Mouse (Mus musculus) A20 (cell line): ENCODE measurements around the gene Fnbp1.

Experiments used
- DNase-seq: peaks from one replicate; pipeline ENCODE4 v3.0.0-alpha.2; 2011; ENCODE audit warnings: low read depth, low spot score

The Fnbp1 gene

DNA sequence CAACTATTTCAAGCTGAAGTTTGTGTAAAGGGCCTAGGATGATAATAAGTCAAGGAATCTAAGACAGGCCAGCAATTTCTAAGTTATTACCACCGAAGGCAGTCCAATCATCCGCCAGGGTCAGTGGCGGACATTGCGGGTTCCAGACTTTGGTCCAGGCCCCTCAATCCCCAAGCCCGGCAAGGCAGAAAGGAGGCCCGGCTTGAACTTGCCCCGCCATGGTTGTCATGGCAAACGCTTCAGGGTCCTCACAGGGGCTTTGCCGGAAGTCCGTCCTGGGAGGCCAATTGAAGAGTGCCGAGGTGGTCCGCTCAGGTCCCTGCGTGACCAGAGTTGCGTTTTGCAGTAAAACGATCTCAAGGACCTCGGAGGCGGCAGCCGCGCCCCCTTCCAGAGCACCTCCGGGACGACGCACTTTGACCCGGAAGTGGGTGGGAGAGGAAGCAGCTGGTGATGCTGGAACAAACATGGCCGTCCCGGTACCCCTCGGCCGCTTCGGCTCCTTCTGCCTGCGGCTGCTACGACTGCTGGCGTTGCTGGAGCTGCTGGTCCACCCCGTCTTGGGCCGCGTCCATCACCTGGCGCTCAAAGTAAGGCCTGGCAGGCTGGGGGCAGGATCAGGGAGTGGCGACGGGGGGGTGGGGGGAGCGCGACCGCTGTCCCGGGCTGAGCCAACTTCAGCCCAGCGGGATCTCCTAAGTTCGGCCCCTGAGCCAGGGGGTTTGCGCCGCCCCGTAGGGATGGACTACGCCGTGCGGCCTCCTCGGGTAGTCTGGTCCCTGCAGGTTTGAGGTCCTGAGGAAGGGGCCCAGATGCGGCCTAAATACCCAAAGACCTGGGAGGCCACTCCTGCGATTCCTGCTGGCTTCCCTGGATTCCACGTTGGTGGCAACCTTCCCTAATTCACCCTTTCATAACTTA lies 10.3 kb upstream of the Fnbp1 start, which contains the start of gene Gpr107:
Gene Gpr107 (plus strand): TSS at position 425 of the 921 bp plus-strand sequence.
- peak; percentile 87 for DNase-seq

DNA sequence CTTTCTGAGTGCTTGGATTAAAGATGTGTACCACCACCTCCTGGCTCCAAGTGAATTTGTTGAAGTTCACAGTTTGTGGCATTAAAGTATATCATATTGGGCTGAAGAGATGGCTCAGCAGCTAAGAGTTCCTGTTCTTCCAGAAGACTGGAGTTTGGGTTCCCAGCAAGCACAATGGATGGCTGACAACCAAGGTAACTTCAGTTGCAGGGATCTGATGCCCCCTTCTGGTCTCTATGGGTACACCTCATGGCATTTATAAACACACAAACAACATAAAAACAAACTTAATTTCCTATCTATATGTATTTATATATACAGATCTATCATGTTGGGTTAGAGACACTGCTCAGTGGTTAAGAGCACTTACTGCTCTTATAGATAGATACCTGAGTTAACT lies 9.0 kb upstream of the Fnbp1 start:
- peak; percentile 65 for DNase-seq

DNA sequence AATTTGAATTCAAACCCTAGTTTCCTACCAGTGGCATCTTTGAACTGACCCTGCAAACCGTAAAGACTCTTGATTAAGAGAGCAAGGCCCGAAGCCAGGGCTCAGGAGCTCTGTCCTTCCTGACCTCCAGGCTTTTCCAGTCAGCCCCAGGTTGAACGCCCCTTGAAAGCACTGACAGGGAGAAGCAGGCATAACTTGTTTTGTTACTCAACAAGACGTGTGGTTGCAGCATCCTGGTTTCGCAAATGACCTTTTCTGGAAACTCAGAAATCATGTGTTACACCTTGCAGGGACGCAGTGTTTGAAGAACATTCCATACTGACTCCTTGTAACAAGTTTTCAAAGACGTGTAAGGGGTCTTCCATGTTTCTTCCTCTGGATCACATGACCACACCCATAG lies 5.2 kb upstream of the Fnbp1 start:
- no peak for DNase-seq

DNA sequence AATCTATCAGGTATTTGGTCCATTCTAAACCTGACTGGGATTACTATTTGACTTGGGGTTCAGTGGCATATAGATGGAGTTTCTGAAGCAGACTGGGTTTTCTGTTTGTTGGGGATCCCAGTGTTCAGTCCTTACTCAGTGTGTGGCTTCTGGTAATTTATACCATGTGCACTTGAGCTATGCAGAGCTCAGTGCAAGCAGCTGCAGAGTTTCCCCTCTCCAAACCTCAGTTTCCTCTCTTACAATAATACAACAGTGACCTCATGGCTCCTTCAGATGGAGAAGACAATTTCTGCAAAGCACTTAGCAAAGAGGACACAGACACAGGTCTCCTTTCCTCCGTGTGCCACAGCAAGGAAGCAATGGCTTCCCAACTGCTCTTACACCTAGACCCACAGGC lies 3.1 kb upstream of the Fnbp1 start:
- no peak for DNase-seq

DNA sequence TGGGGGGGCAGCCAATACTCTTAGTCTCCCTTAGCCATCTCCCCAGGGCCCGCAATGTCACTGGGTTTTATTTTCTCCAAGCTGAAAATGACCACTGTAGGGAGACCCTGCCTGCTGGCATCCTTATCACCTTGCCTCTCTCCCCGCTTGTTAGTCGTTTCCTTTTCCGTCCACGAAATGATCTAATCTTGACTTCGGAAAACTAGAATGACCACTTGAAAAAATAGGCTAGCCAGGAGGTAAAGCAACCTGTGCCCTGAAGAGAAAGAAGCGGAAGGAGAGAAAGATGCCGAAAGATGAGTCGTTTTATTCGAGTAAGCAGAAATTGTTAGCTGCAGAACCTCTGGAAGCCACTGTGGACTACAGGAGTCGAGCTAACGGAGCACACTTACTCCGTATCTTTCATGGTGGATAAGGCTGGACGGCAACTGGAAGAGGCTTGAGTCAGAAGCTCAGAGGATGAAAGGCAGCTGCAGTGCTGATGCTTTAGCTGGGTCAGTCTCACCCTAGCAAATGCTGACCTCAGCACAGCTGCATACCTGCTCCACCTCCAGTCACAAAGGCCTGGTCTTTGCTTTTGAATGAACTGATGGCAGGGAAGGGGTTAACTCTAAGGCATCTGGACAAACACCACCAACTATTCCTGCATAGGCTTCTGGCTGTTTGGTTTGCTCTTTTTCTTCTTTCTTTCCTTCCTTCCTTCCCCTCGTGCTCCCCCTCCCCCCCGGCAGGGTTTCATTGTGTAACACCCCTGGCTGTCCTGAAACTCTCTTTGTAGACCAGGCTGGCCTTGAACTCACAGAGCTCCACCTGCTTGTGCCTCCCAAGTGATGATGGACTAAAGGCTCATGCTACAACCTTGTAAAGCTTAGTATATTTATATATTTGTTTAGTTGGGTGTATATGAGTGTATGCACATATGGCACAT lies 2.2 kb upstream of the Fnbp1 start:
- DNase-seq, result no peak

DNA sequence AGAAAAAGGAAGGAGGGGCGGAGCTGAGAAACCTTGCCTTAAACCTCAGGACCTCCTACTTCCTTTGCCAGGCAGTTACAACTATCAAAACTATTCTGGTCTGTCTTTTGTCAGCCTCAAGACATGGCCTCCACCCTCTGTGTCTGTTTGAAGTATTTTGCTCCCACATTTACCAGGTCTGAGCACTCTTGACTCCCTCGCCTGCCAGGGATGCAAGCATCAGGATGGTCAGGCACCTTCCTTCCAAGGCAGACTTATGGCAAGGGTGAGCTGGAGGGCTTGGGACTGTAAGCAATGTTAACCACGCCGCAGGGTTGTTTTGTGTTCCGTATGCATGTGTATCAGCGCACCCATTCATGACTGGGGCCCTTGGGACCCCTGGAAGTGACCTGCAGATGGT lies 1.5 kb upstream of the Fnbp1 start:
- DNase-seq, result peak; percentile 49

DNA sequence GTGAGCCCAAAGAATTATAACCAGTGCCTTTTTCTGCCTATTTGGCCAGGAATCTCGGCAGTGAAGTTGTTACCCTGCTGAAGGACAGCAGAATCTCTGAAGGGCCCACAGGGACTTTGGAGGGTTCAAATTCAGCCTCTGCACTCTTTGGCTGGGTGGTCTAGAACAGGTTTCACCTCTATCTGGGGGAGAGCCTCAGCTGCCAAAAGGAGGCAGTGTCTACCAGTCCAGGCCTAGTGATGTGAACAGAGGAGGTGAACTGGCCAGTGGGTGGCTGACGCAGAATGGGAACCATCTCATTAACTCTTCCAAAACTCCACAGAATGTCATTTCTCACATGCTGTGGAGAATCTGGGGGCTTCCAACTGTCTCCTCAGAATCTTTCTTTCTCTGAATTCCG lies 697 bp upstream of the Fnbp1 start:
- peak; percentile 67 for DNase-seq

DNA sequence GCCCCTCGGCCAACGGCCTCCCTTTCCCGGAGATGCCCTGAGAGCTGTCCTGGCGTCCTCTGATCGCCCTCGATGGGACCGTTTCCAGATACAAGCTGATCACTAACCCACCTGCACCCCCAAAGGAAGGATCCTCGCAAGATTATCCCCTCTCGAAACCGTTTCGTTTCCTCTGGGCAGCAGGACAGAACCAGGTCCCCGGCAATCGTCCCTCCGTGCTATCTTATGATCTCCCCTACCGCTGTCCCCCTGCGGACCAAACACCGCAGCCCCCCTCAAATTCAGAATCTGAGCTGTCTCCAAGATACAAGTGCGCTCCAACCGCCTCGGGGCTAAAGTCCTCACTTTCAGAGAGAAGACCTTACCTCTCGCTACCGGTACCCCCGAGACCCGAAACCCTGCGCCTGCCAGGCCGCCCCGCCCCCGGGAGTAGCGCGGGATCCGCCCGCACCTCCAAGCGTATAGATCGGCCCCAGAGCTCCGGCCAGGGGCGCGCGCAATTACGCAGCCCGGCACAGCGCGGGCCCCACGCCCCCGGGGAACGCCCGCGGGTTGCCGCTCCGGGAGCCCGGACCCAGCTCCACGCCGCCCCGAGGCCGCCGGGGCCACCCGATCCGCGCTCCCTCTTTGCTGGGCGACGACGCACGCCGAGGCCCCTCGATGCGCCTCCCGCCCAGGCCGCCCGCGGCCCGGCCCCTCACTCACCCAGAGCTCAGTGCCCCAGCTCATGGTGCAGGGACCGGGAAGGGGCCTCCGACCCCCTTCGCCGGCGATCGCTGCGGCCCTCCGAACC lies 538 bp downstream of the Fnbp1 start:
- peak; percentile 56 for DNase-seq

DNA sequence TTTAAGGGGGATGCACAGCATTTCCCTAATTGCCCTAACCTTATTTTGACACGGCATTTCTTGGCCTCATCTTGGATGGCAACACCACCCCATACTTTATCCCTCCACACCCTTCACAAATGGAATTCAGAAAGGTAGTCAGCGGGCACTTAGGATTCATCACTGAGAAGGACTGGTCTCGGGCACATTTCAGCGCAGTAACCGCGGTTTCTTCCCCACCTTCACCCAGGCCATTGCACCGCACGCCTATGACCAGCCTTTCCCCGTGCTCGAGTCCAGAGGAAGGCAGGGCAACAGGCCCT lies 1.1 kb downstream of the Fnbp1 start:
- no peak for DNase-seq

DNA sequence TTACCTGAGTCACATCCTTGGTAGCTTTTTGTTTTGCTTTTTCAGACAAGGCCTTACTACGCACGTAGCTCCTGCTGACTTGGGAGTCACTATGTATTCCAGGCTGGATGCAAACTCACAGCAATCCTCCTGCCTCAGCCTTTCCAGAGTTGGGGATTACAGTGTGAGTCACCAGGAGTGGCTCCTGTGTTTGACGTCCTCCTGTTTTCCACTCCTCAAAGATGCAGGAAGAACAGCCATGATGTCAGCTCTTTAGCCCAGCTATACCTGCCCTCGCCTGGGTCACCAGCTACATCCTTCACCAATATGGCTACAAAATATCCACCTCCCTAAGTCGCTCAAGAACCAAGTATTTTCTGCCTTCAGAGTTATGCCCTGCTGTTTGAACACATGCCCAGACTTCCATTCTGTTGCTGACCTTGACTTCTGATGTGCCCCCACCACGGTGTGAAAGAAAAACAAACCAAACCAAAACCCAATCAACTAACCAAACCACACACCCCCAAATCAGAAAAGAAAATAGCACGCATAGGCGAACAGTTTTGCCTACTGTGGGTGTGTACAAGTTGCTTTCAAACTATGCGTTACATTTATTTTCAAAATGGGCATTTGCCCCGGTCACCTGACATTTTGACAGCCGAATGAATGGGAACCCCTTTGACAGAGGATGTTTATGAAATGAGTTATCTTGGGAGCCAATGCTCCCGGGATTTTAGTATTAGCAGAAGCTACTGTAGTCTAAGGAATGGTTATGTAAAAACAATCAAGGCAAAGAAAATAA lies 1.6 kb downstream of the Fnbp1 start:
- peak; percentile 60 for DNase-seq

DNA sequence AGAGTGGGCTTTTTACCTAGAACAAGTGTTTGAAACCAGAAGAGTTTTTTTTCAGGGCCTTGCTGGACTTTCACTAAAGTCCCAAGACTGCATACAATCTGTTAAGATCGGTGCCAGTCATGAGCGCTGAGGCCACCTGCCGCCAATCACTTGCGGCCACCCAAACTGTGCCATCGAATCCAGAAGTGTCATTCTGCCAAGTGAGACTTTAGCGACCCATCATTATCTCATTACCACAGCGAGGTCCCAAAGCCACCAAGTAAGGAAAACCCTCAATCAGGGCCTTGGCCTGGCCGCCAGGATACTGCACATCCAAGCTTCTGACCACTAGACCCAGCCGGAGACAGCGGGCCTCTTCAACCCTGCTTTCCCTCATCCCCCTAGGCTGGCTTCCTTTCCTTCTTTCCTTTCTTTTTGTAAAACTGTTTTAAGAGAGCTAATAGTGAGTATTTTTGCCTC lies 2.6 kb downstream of the Fnbp1 start:
- peak; percentile 77 for DNase-seq

DNA sequence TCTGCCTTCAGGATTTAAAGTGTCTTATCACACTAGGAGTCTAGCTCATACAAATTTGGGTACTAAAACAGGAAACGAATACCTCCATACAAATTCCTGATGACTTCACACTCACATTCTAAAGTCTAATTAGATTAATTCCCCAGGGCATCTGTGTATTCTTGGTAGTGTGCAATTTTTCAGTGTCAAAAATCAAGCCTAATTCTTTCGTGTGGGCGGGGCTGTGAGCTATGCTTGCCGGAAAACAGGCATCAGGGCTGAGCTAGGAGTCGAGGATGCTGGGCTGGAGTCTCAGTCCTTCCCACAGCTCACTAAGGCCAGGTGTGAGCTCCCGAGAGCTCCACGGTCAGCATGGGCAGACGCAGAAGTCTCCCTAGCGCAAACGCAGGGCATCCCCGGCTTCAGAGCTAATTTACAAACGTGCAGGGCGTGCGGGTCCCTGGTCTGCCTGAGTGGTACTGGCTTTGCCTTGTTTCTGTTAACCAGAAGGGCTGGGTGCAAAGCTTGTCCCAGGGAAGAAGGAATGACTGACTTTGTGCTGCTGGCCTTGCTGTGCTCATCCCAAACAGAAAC lies 4.7 kb downstream of the Fnbp1 start:
- no peak for DNase-seq

DNA sequence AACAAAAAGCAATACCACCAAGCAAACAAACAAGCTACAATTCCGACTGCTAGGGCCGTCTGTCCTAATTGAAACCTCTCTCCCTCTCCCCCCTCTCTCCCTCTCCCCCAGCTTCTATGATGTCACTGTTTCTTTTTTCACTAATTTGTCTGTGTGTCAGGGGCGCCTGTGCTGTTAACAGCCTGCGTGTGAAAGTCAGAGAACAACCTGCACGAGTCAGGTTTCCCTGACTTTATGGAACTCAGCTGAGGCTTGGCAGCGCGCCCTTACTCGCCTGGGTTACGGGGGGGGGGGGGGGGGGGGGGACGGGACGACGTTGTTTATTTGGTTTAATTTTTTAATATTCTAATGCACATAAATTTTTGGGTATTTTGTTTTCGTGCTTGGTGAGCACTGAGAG lies 5.5 kb downstream of the Fnbp1 start:
- DNase-seq, result no peak

DNA sequence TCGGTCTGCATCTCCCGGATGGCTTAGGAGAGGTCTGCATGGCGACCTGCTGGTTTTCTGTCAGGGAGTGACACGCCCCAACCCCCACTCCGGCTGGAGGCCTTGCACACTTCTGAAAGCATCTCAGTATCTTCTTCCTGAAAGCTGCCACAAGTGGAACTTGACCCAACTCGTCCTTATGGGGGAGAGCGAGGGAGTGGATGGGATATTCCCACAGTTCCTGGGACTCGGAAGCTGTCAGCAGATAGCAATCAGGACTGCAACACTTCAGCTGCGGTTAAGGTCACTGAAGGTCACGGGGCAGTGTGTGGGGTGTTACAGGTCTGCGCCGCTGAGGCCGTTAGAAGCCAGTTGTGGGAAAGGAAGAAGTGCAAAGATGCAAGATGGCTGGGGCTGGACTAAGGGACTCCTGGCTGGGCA lies 6.3 kb downstream of the Fnbp1 start:
- DNase-seq, result no peak

DNA sequence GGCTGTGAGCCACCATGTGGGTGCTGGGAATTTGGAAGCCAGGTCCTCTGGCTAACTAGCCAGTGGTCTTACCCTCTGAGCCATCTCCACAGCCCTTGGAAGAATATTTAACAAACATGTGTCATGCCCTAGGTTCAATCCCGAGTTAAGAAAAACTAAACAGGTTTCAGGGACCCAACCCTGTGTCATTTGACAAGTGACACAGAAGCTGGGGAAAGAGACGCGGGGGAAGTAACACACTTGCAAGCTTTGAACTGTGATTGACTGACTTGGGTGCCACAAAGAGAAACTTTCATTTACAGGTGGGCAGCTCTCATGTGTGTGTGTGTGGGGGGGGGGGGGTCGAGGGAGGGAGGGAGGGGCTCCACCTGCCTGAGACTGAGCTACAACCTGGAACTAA lies 7.8 kb downstream of the Fnbp1 start:
- no peak for DNase-seq

DNA sequence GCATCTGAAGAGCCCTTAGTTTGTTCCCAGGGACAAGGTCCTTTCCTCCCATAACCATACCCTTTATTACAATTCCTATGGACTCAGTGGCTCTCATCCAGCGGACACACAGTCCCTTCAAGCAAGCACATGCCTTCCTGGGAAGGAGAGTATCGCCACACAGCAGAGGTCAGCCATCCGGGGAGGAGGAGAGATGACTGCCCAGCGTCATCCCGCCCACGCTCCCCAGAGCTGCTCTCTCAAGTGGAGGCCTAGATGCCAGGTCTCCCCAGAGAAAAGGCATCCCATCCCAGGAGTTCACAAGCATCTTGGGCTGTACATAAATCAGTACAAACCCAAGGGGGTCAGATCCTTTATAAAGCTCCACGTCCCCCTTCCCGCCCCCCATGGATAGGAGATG lies 9.1 kb downstream of the Fnbp1 start:
- no peak for DNase-seq

DNA sequence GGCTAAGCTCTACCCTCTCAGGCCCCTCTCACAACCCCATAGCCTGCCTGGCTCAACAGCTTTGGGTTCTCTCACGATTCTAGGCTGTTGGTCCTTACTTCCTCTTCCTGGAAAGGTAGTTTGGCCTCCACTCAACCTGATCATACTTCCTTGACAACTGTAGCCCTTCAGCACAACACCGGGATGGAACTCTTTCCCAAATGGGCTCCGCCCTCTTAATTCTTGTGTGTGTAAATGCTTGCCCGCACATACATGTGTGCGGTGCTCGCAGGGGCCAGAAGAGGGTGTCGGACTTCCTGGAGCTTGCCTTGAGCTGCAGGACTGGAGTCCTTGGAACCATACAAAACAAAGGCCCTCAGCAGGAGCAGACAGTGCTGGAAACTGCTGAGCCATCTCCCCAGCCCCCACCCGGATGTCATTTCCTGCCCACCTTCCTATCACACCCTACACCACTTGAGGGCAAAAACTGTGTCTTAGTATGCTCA lies 11.0 kb downstream of the Fnbp1 start:
- no peak for DNase-seq

DNA sequence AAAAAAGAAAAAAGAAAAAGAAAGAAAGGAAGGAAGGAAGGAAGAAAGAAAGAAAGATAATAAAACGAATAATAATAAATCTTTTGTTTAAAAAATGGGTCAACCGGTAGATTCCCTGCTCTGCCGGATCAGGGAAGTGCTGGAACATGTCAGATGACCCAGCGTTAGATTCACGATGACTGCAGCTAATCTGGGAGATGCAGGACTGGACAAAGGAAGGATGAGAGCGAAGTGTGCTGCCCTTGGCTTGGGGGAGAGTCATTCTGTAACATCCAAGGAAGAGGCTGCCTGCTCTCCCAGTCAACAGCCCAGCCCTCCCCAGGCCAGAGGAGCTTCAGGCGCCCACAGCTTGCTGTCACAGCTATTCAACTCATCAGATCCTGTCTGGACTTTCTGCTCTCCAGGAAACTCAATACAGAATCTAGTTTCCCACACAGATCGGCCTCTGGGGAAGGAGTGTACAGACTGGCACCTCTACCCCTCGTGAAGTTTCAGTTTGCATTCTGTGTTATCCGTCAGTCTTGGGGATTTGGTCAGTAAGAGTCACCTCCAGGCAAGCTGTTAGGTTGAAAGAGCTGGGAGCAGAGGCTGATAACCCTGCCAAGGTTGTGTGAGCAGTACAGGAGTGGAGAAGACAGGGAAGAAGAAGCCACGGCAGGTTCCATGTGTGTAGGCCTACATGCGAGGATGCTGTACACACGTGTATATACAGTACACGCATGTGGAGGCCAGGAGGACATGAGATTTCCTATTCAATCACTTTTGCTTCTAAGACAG lies 11.9 kb downstream of the Fnbp1 start:
- no peak for DNase-seq

DNA sequence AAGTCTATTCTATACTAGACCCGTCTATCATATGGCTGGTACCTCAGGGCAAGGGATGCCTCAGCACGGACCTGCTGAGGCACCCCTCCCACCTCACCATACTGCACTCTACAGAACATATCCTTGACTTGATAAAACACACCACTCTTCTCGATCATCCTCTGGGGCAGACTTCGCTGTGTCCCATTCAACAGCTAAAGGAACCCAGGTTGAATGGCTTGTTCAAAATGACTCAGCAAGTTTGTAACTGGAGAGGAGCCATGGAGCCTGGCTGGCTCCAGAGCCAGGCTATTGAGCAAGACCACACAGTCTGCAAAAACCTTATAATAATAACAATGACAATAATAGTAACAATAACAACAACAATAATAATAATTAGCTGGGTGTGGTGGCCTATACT lies 13.9 kb downstream of the Fnbp1 start:
- DNase-seq, result no peak

DNA sequence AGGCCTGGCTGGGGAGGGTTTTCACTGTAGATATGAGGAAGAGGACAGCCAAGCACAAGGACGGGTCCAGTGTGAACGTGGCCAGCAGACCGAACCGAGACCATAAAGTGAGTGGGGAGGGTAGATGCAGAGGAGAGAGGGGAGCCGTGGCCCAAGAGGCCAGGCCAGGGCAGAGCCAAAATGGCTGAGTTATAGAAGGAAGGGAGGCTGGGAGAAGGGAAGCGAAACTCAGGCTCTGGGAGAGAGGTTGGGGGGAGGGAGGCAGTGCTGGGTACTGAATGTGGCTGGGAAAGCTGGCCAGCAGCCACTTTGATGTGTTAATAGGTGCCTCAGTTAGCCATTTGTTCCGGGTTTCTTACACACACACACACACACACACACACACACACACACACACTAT lies 14.6 kb downstream of the Fnbp1 start:
- no peak for DNase-seq
